Mouse (Mus musculus) E14TG2a.4 (cell line): ENCODE measurements around the gene Kmt2c.

ENCODE experiments used
- CTCF ChIP-seq: conservative IDR thresholded peaks from 2 replicates; pipeline ENCODE4 v1.5.1; 2014; ENCODE audit warnings: low read length
- POU5F1 ChIP-seq: IDR thresholded peaks from 2 replicates; pipeline ENCODE4 v1.6.1; 2014; ENCODE audit warnings: low read length, borderline replicate concordance

- TF ChIP-seq CTCF (no peak), POU5F1 (no peak)
These were observed 1.2 kb downstream of the Kmt2c start for GRCm38 (mm10) chr5:25497369-25497719.
